Mouse (Mus musculus): Measurements from ENCODE around the gene Bsnd. TPM values are rescaled to one million over a fixed set of nuclear protein-coding genes. Genes with fewer than 3 reads are reported as not detected.

The Bsnd gene
- polyA plus RNA-seq, 1 experiment, result not detected

DNA sequence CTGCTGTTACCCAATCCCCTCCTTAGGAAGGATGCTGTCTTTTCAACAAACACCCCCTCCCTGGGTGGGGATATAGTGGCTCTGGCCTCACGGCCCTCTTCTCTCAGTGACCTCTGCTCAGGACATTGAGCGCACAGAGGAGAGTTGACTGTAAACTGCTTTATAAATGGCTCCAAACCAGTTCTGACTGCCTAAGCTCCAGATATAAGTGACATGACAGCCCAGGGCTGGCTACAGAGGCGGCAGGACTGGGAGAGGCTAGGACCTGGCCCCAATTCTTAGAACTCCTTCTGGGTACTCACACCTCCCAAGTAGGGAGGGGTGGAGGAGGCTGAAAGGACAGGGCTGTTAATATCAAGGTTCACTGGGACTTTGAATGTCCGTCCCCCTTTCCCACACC lies 1.5 kb downstream of the Bsnd start:
- 44% methylated on average over 4 of the region's 4 CpGs for WGBS
- DNase-seq (ENCODE audit: low read depth, low spot score), result no peak

DNA sequence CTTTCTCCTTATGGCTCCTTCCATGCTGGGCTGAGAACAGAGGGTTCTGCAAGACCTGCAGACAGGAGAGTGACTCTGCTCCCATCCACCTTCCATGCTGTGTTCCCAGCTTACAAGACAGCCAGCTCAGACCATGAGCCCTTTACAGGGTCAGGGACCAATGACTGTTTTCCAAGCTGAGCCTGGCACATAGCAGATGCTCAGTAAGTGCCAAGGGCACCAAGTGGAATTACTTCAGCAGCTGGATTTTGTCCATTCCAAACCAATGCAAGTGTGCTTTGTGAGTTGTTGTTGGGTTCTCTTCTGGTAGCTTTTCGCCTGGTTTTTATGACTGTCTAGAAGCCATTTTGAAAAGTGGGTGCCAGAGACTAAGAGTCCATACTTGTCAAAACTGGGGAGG lies 8.3 kb downstream of the Bsnd start:
- DNase-seq (ENCODE audit: low read depth, low spot score), result no peak
- WGBS, result 62% methylated on average over 1 of the region's 1 CpGs

DNA sequence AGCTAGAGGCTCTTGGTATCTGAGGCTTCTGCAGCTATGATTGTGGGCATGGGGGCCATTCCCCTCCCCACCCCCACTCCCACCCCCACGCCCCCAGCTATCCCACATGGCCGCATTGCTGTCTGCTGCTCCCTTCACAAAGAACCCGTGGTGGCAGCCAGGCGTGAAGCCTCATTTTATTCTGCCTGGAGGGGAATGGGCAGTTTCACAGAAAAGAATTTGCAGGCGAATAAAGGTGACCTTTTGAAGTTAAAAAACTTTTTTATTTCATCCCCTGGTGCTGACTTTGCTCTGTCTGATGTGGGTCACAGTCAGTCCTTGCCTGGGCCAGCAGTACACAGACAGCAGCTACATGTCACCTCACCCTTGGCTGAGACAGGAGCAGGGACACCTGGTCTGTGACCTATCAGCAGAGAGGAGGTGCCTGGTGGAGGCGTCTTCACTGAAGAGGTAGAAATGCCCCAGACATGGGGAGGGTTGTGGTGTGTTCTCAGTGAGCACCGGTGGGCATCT lies 8.8 kb downstream of the Bsnd start:
- DNase-seq (ENCODE audit: low read depth, low spot score), result no peak
- WGBS, result 49% methylated on average over 7 of the region's 7 CpGs

DNA sequence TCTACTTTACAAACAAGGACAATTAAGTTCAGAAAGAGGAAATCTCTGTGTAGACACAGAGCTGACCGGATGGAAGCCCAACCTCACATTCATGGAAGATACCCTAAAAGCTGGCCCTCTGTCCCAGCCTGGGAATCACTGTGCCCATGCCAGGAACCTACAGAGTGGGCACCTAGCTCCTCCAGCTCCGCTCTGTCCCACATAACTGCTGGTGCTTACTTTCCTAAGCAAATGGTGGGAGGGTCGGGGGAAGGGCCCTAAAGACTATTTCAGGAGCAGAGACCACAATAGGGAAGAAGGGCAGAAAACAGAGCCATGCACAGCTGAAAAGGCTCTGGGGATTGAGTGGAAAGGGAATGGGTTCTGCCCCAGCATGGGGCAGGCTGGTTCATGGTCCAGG lies 11.5 kb downstream of the Bsnd start:
- no peak for DNase-seq (ENCODE audit: low read depth, low spot score)
- WGBS, result 64% methylated on average over 3 of the region's 3 CpGs

DNA sequence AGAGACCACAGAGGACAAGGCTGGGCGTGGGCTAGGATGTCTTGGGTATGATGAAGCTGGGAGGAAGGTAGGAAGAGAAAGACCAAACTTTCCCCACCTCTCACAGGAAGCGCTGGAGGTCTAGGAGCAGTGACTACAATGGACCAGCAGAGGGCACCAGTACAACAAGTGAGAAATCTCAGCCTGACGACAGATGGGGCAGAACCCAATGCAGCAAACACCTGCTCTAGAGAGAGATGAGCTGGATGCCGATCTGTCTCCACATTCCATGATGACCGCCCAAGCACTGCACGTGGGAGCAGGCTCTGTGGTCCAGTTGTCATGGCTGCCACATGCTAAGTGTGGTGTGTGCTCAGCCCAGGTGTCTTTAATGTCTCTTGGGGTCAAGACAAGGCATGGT lies 17.8 kb downstream of the Bsnd start:
- WGBS, result 3% methylated on average over 6 of the region's 6 CpGs
- DNase-seq (ENCODE audit: low read depth, low spot score), result no peak

DNA sequence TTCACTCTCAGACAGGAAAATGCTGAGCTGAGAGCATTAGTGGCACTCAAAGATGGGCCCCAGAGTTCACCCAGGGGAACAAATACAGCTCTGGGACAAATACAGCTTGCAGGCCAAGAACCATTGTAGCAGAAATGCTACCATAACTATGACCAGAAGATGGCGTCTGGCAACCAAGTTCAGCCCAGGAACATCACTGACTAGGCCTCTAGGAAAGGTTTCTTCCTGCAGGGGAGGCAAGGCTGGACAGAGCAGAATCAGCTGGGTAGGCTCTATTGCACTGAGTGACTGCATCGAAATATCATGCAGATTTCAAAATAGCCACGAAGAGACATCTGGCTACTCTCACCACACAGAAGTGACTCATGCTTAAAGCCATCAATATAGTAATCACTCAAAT lies 19.7 kb downstream of the Bsnd start:
- DNase-seq (ENCODE audit: low read depth, low spot score), result no peak
- WGBS, result 8% methylated on average over 3 of the region's 3 CpGs

DNA sequence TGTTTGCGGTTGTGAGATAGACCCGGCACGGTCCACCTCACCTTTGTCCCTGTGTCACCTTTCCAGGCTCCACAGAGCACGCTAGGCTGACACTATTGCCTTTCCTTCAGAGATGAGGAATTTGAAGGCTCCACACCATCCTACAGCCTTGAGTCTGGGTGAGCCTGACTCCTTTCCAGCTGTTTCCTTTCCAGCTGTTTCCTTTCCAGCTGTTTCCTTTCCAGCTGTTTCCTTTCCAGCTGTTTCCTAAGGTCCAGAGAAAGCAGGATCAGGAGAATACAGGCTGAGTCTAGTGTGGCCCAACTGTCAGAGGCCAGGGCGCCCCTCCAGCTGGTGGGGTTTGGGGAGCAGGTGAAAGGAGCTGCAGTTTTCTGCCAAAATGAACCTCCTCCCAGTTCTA lies 21.2 kb downstream of the Bsnd start:
- 65% methylated on average over 5 of the region's 5 CpGs for WGBS
- DNase-seq (ENCODE audit: low read depth, low spot score), result no peak

DNA sequence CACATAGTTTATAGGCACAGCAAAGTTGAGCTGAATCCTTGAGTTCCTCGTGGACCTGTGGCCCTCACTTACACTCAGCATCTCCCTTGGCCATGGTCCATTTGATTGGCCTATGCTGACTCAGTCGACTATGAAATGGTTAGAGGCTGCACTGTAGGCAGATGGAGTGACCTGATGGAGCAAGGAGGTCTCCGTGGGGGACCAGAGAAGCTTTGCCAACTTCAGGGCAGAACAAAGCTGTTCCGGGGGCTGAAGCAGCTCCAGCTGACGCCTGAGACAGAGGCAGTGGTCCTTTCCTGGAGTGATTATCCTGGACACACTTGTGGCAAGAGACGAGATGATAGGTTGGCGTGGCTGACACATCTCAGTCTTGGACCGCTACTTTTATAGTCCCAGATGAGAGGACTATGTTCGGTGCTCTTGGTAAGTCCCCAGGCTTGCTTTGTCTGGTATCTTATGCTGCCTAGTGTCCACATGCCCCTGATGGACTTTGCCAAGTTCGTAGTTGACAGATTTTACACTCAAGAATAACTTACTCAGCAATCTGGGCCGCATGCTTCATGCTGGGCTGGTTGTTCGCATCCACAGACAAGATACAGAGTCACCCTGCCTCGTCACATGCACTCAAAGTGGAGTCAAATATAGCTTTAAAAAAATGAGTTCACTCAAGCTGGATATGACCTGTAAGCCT lies 24.5 kb downstream of the Bsnd start:
- DNase-seq (ENCODE audit: low read depth, low spot score), result no peak
- 83% methylated on average over 13 of the region's 13 CpGs for WGBS

DNA sequence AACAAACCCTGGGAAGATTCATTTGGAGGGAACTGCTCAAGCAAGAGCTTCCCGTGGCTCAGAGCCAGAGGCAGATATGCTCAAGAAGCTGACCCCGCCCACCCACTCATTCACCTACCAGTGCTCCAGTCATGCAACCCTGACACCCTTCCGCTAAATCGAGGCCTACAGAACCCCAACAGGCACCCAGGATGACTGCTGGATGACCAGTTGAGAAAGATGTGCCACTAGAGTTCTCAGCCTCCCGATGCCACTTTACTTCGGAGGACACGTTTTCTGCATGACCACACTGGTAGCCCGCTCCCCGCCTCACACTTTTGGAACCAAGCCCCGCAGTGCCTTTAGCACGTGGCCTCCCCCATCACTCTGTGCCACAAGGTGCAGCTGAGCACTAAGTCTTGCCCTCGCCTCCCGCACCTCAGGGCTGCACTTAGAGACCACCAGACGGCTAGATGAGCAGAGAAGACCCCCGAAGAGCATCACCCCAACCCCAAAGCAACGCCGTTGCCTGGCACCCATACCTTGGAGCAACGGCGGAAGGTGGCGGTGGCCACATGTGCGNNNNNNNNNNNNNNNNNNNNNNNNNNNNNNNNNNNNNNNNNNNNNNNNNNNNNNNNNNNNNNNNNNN lies 28.8 kb downstream of the Bsnd start:
- no peak for DNase-seq (ENCODE audit: low read depth, low spot score)
- 20% methylated on average over 21 of the region's 21 CpGs for WGBS

DNA sequence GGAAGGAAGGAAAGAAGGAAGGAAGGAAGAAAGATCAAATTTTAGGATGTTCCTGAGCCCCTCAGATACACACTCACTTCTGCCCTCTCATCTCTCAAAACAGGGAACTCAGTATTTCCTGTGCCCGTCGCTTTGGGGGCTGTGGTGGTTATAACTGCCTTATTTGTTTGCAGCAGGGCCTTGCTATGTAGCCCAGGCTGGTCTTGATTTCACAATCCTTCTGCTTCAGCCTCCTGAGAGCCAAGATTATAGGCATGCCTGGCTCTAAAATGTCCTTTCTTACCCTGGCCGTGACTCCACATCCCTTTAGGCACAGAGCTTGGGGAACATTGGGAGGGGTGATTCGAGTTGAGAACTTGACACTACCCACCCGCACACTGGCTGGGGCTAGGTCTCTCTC lies 29.6 kb downstream of the Bsnd start:
- DNase-seq (ENCODE audit: low read depth, low spot score), result no peak
- WGBS, result 42% methylated on average over 5 of the region's 5 CpGs

DNA sequence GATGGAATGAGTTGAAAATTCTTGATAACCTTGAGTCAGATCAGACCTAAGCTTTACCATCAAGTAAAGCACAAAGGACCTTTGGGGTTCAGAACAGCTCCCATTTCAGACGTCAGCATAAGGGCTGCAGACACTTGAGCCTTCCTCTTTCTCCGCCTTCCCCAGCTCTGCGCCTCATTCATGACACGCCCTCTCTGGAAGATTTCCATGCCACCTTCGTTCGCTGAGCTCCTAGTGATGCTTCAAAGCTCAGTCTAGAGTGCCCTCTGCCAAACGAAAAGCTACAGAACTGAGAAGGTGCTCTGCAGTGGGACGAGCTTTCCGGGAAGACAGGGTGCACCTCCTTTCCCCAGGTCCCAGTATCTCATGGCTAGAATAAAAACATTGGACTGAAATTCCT lies 30.1 kb downstream of the Bsnd start:
- WGBS, result 39% methylated on average over 9 of the region's 9 CpGs
- DNase-seq (ENCODE audit: low read depth, low spot score), result no peak

DNA sequence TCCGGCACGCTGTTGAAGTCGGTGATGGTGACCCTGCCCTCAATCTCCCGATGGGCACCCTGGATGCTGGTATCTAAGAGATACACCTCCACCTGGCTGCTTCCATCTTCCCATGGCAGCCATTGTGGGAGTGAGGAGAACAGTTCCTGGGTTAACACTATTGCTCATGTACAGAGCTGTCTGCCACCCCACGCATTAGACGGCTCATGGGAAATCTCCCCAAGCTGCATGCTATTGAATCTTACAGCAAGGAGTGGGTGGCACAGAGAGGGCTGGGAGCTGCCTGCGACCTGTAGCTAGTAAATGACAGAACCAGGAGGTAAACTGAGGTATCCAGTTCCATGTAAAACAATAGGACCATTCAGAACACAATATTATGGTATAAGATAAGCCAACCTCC lies 37.5 kb downstream of the Bsnd start:
- no peak for DNase-seq (ENCODE audit: low read depth, low spot score)
- 95% methylated on average over 7 of the region's 7 CpGs for WGBS

DNA sequence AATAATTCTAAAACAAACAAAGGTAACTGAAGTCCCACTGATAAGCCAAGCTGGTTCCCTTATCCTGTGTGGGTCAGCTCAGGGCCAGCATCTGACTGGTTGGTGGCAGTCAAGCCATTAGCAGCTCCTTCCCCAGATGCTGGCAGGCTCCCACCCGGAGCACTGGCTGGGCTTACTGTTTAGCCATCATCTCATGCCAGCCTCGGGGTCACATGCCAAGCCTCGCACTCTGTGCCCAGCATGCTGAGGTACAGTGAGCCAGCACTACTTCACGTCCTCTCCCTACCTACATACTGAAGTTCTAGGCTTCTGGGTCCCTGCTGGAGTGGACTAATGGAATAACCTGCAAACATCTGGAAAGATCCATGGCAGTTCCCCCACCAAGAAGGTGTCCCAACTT lies 38.6 kb downstream of the Bsnd start:
- no peak for DNase-seq (ENCODE audit: low read depth, low spot score)
- WGBS, result 82% methylated on average over 4 of the region's 4 CpGs

DNA sequence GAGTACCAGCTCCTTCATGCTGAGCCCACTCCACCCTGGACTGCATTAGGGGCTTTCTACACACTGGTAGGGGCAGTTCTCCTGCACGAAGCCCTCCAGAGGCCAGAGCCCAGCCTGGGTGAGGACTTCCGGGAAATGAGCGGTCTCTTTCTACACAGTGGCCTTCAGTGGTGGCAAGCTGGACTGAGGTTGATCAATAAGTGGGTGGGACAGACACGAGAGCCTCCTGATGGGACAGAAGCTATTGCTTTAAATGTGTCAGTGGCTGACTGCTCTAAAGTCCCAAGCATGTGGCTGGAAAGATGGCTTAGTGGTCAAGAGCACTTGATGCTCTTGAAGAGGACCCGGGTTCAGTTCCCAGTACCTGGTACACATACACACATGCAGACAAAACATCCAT lies 39.0 kb downstream of the Bsnd start:
- DNase-seq (ENCODE audit: low read depth, low spot score), result no peak
- 85% methylated on average over 5 of the region's 5 CpGs for WGBS

DNA sequence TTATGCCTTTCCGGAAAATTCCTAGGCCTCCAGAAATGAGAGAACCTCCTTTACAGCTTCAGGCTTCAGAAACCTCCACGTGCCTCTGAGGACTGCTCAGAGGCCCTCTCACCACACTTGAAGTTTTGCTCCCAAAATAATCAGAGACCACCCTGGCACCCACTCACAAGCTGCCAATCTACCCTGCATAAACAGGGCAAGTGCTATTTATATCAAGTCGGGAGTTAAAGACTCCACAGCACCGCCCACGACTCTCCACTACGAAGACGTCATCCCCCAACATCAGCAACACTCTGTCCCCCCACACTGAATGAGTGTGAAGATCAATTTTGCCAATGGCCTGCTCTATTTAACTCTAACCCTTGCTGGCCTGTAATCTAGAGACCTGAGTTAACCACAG lies 39.7 kb downstream of the Bsnd start:
- 79% methylated on average over 7 of the region's 7 CpGs for WGBS
- DNase-seq (ENCODE audit: low read depth, low spot score), result no peak

DNA sequence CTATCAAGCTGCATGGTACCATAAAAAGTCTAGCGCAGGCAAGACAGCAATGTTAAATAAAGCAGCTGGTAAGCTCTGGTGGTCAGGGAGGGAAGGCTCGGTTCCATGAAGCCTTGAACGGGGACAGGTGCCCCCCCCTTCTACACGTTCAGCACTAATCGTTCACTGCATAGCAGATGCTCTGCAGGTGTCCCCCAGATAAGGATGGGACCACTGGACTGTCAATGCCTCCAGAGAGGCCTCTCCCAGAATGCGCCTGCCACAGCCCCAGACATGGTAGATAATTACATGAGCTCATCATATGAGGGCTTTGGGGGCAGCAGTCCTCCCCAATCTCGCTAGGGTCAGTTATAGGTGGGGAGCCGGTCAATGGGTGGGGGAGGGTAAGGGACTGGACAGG lies 42.8 kb downstream of the Bsnd start:
- no peak for DNase-seq (ENCODE audit: low read depth, low spot score)
- WGBS, result 88% methylated on average over 8 of the region's 8 CpGs

DNA sequence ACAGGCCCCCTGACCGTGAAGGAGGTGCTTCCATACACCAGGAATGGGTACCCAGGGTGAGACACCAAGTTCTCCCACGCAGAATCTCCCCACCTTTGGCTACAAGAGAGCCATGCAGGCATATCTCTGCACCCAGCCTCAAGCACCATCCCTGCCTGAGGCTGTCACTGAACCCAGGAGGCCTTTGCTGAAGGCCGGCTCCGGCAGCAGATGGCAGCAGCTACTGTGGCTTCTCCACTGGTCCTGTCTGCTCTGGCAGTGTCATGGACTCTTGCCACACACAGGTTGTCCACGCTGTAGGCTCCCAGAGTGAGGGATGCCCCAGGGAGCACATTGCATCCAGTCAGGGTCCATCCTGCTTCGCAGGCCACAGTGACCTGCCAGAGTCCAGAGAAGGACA lies 48.9 kb downstream of the Bsnd start:
- 80% methylated on average over 6 of the region's 6 CpGs for WGBS
- no peak for DNase-seq (ENCODE audit: low read depth, low spot score)

DNA sequence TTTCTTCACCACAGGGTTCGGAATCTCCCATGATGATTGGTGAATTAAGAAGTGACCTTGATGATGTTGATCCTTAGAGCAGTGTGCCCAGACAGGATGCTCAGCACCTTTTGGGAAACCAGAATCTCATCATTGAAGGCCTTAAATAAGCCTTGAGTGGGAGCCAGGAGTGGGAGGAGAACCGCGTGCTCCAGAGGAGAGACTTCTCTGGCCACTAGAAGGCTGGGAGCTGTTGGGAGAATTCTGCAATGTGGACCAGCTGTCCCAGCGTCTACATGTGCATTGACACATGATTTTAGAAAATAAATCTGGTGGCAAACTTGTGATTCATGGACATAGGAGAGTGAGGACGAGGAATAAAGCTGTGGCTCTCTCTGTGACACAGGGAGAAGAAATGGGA lies 53.3 kb downstream of the Bsnd start:
- WGBS, result 83% methylated on average over 5 of the region's 5 CpGs
- no peak for DNase-seq (ENCODE audit: low read depth, low spot score)

DNA sequence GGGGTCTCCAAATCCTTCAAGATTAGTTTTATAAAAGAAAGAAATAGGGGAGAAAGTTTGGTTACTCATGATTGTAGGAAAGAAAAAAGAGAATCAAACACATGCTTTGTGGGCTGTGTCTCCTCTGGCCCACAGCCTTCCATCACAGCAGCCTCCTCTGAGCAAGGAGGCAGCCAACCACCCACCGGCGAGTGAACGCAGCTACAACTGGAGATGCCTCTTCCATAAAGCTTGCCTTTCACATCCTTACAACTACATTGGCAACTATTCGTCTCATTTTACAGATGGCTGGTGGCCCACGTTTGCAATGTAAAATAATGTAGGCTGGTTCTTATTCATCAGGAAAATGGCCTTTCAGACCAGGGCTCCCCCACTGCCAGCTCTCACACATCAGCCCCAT lies 54.9 kb downstream of the Bsnd start:
- 93% methylated on average over 5 of the region's 5 CpGs for WGBS
- DNase-seq (ENCODE audit: low read depth, low spot score), result no peak

DNA sequence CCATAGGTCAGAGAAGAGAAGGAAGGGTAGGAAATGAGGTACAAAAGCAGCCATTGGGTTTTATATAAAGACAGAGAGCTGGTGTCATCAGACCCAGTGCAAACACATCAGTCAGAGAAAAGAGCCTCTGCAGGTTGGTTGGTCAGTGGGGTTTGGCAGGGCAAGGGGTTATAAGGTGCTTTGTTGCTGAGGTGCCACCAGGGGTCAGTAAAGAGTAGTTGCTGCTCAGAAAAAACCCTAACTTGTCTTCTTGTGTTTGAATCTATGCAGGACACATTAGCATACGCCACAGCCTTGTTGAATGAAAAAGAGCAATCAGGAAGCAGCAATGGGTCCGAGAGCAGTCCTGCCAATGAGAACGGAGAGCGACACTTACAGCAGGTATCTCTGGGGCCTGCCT lies 55.6 kb downstream of the Bsnd start:
- WGBS, result 64% methylated on average over 4 of the region's 4 CpGs
- peak; percentile 6 for DNase-seq (ENCODE audit: low read depth, low spot score)

DNA sequence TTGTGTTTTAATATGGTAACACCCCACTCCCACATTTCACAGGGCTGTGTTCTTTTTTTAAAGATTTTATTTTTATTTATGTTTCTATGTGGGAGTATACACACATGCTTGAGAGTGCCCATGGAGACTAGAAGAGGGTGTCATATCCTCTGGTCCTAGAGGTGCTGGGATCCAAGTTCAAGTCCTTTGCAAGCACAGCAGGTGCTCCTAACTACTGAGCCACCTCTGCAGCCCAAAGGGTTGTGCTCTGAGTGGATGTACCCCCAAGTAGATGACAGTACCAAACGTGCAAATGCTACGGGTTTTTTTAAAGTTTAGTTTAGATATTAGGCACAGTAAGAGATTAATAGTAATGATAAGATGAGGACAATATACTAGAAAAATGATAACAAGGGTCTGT lies 56.7 kb downstream of the Bsnd start:
- WGBS, result 91% methylated on average over 2 of the region's 2 CpGs

More for the DNA sequence above, 56.7 kb downstream of the Bsnd start:
- DNase-seq (ENCODE audit: low read depth, low spot score), result no peak
